ENCODE assay signal across 11 mouse cellular contexts in genomic region chr2:163710606-163711159, GRCm38 (mm10). TPM values are rescaled to one million over a fixed set of nuclear protein-coding genes. Genes with fewer than 3 reads are reported as not detected.
A peak's percentile ranks its signal among the peaks of the same experiment; 100 is the strongest.
DNase-seq lines count a peak whose midpoint lies in the region; ATAC-seq and TF ChIP-seq lines count a peak whose summit lies in the region.
"Had no signal": no experiment of that assay in that cellular context is flagged by ENCODE, and none has a peak within 500 bp of the region (broad histone marks: within the 10 kb centered on the region; RNA-seq: fewer than 3 reads in every experiment).

No protein-coding gene starts in this region.

- H3K9ac ChIP-seq in heart, embryonic 15.5 days = 0 out of 2 replicates have a peak overlapping the region, but pooled peaks have one; percentile 9
- no peak overlapping the region for H3K9ac ChIP-seq in forebrain, postnatal 0 days

- H3K27ac ChIP-seq in spleen, adult 2 months (ENCODE audit: insufficient read depth, low read length) = peak overlapping the region; percentile 44; the same call in 1 of the 2 replicates
- H3K27ac ChIP-seq in heart, embryonic 15.5 days = peak overlapping the region; percentile 66
- no peak overlapping the region for H3K27ac ChIP-seq in forebrain, postnatal 0 days (ENCODE audit: low read depth, low read length)
- H3K27ac ChIP-seq: neural tube, embryonic 13.5 days had no signal

- no peaks in the 10 kb centered on the region for H3K36me3 ChIP-seq in spleen, adult 2 months (ENCODE audit: control insufficient read depth, insufficient read depth, low read length)
- no peaks in the 10 kb centered on the region; the same call in 1 of the 2 replicates for H3K36me3 ChIP-seq in heart, embryonic 15.5 days
- H3K36me3 ChIP-seq in forebrain, postnatal 0 days (ENCODE audit: insufficient read depth) = no peaks in the 10 kb centered on the region

- no peak overlapping the region for H3K4me2 ChIP-seq in heart, embryonic 15.5 days
- H3K4me2 ChIP-seq in forebrain, postnatal 0 days (ENCODE audit: low read depth) = no peak overlapping the region
- H3K4me2 ChIP-seq: neural tube, embryonic 13.5 days had no signal

- WGBS in spleen, adult 2 months = 32% methylated on average over 5 of the region's 5 CpGs
- 56% methylated on average over 5 of the region's 5 CpGs for WGBS in heart, embryonic 15.5 days
- 79% methylated on average over 5 of the region's 5 CpGs for WGBS in forebrain, postnatal 0 days

- H3K4me3 ChIP-seq in spleen, adult 2 months (ENCODE audit: extremely low read depth, insufficient read depth, insufficient read length) = no peak overlapping the region
- no peak overlapping the region for H3K4me3 ChIP-seq in heart, embryonic 15.5 days
- no peak overlapping the region for H3K4me3 ChIP-seq in forebrain, postnatal 0 days (ENCODE audit: low read depth, low read length)
- H3K4me3 ChIP-seq: neural tube, embryonic 13.5 days had no signal

- no peak for TF ChIP-seq POLR2A in spleen, adult 2 months (IDR thresholded peaks at IDR 0.05; ENCODE audit: low read depth, low read length)

- no peaks in the 10 kb centered on the region for H3K27me3 ChIP-seq in spleen, adult 2 months (ENCODE audit: control insufficient read depth, insufficient read depth, low read length)
- H3K27me3 ChIP-seq in heart, embryonic 15.5 days = no peaks in the 10 kb centered on the region
- H3K27me3 ChIP-seq in forebrain, postnatal 0 days (ENCODE audit: insufficient read depth, low read length) = no peaks in the 10 kb centered on the region
- H3K27me3 ChIP-seq: neural tube, embryonic 13.5 days had no signal

- H3K4me1 ChIP-seq in spleen, adult 2 months (ENCODE audit: control insufficient read depth, insufficient read depth, insufficient read length) = peaks cover 30% of the 10 kb centered on the region
- H3K4me1 ChIP-seq in heart, embryonic 15.5 days (replicated peaks) = peaks cover 58% of the 10 kb centered on the region
- H3K4me1 ChIP-seq in forebrain, postnatal 0 days (ENCODE audit: insufficient read depth) = no peaks in the 10 kb centered on the region

- no peaks in the 10 kb centered on the region for H3K9me3 ChIP-seq in heart, embryonic 15.5 days (replicated peaks)
- no peaks in the 10 kb centered on the region for H3K9me3 ChIP-seq in forebrain, postnatal 0 days (ENCODE audit: low read length)
- H3K9me3 ChIP-seq: neural tube, embryonic 13.5 days had no signal

- TF ChIP-seq CTCF in spleen, adult 2 months (IDR thresholded peaks at IDR 0.05; ENCODE audit: extremely low read depth, insufficient read depth, insufficient read length, insufficient replicate concordance) = no peak
- TF ChIP-seq CTCF in forebrain, postnatal 0 days (IDR thresholded peaks at IDR 0.05; ENCODE audit: low read depth) = no peak

- ATAC-seq in heart, embryonic 15.5 days (replicated peaks; ENCODE audit: insufficient number of reproducible peaks, insufficient read depth, low FRiP score, low read depth) = 0 out of 2 replicates have a peak, but pooled peaks have one; percentile 32
- no peak for ATAC-seq in forebrain, postnatal 0 days
- ATAC-seq: forebrain, embryonic 14.5 days had no signal

- DNase-seq in gastrocnemius, adult 18-20 months (ENCODE audit: low spot score) = peak; percentile 25
- DNase-seq in gastrocnemius, postnatal 25 days = no peak
- DNase-seq in spleen, adult 2 months (ENCODE audit: low read depth in 1 of 2, low spot score in 2 of 2) = no peak
- DNase-seq in spleen, postnatal 4 days (ENCODE audit: low spot score in 2 of 2) = no peak
- peak; percentile 53 to 59 for DNase-seq in lung, postnatal 4 days
- DNase-seq in ovary, postnatal 36 days (ENCODE audit: low spot score) = no peak
- no peak for DNase-seq in forebrain, postnatal 0 days
- DNase-seq: left cerebral cortex, postnatal 4 days had no signal

RNA-seq across cellular contexts. Expression of gene Ada, which starts 39.4 kb away (rescaled TPM):
- total RNA-seq in gastrocnemius, adult 18-20 months (2021) = under 1 TPM; 0.26 to 0.43 TPM
- total RNA-seq in gastrocnemius, postnatal 25 days (2021) = 1 to 10 TPM in 1 of 2 experiments, under 1 TPM in 1; 0.20 to 1.0 TPM
- 4.3 and 4.5 TPM in 2 replicates for polyA plus RNA-seq in spleen, adult 2 months (2012; rRNA removed)
- polyA plus RNA-seq in heart, embryonic 15.5 days (2015; fragmentation: Nextera tagmentation; extraction: Ambion mirVana) = 3.0 and 8.4 TPM in 2 replicates
- 4.3 and 6.2 TPM in 2 replicates for total RNA-seq in forebrain, postnatal 0 days (2014; rRNA removed)
- 4.6 and 5.4 TPM in 2 replicates for polyA plus RNA-seq in forebrain, postnatal 0 days (2015; fragmentation: Nextera tagmentation; extraction: Ambion mirVana)

RNA-seq across cellular contexts. Expression of gene Pkig, which starts 52.5 kb away (rescaled TPM):
- total RNA-seq in gastrocnemius, adult 18-20 months (2021) = 100 to 1,000 TPM; 113 to 126 TPM
- total RNA-seq in gastrocnemius, postnatal 25 days (2021) = 10 to 100 TPM; 72.1 to 93.5 TPM
- polyA plus RNA-seq in spleen, adult 2 months (2012; rRNA removed) = 138 and 179 TPM in 2 replicates
- 289 and 356 TPM in 2 replicates for polyA plus RNA-seq in heart, embryonic 15.5 days (2015; fragmentation: Nextera tagmentation; extraction: Ambion mirVana)
- total RNA-seq in forebrain, postnatal 0 days (2014; rRNA removed) = 114 and 138 TPM in 2 replicates
- polyA plus RNA-seq in forebrain, postnatal 0 days (2015; fragmentation: Nextera tagmentation; extraction: Ambion mirVana) = 211 and 214 TPM in 2 replicates

Comparison
In these comparisons a context has a peak if more than half of its experiments do, and no peak if none do; other contexts are left out.
1. DNase-seq: peak in gastrocnemius, adult 18-20 months (single experiment) and lung, postnatal 4 days (2 of 2); none in gastrocnemius, postnatal 25 days (single experiment), spleen, adult 2 months (0 of 2), spleen, postnatal 4 days (0 of 2), ovary, postnatal 36 days (single experiment) and forebrain, postnatal 0 days (single experiment).